Mouse (Mus musculus): ENCODE measurements at regions not wholly inside any gene's neighbourhood (a gene's known extent, or its start where the extent isn't known, plus 50 kb on each side); places are given as distances from the start of the nearest gene placed in this dataset.

DNA sequence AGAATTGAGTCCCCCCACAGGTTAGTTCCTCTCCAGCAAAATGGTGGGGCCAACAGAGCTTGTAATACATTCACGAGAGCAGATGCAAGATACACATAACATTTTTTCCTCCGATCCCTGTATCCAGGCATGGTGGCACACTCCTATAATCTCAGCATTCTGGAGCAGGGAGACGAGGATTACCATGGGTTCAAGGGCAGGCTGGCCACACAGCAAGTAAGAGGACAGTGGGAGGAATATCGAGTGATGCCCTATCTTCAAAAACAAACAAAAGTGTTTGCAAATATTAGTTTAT lies 192.0 kb downstream of the Ube2e3 start:
- no peak for TF ChIP-seq CTCF (IDR thresholded peaks at IDR 0.05)
- TF ChIP-seq POLR2A (IDR thresholded peaks at IDR 0.05; ENCODE audit: insufficient read depth, low read depth, low read length) = no peak
- no peak for TF ChIP-seq EP300 (IDR thresholded peaks at IDR 0.05; ENCODE audit: insufficient read depth, low read depth, low read length)

All from heart, adult 2 months (tissue).